24 mouse cellular contexts compared by ENCODE assay signal in the genomic region with DNA sequence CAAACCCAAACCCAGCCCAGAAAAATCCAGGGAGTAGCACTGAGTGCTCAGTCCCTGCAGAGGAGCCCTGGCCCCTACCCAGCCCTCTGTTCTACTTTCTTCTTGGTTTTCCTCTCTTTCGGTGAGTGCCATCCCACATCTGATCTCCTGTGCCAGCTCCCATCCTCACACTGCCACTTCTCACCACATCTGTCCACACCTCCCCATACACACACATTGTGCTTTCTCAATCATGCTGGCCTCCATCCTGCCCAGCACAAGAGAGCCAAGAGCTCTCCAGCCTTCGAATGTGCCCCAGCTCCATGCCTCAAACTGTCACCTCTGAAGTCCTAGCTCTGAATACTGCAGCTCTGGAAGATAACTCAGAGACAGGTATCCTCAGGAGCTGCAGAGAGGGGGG.
DNase-seq lines count a peak whose midpoint lies in the region; ATAC-seq lines count a peak whose summit lies in the region.
"Had no signal": no experiment of that assay in that cellular context is flagged by ENCODE, and none has a peak within 500 bp of the region (broad histone marks: within the 10 kb centered on the region; RNA-seq: fewer than 3 reads in every experiment).

No protein-coding gene starts in this region.

- no peaks in the 10 kb centered on the region for H3K9me3 ChIP-seq in forebrain, embryonic 12.5 days
- no peaks in the 10 kb centered on the region for H3K9me3 ChIP-seq in forebrain, embryonic 10.5 days
- H3K9me3 ChIP-seq in hindbrain, embryonic 13.5 days, result no peaks in the 10 kb centered on the region
- no peaks in the 10 kb centered on the region for H3K9me3 ChIP-seq in hindbrain, embryonic 11.5 days (ENCODE audit: control insufficient read depth, low read length)
- H3K9me3 ChIP-seq in midbrain, embryonic 11.5 days (ENCODE audit: control insufficient read depth, low read length), result no peaks in the 10 kb centered on the region
- no peaks in the 10 kb centered on the region for H3K9me3 ChIP-seq in midbrain, embryonic 15.5 days
- H3K9me3 ChIP-seq: embryonic facial prominence, embryonic 12.5 days; embryonic facial prominence, embryonic 15.5 days; forebrain, embryonic 13.5 days had no signal

- 89% methylated on average over 2 of the region's 2 CpGs for WGBS in forebrain, embryonic 12.5 days
- WGBS in forebrain, embryonic 10.5 days, result 90% methylated on average over 2 of the region's 2 CpGs
- WGBS in hindbrain, embryonic 13.5 days, result 92% methylated on average over 2 of the region's 2 CpGs
- 82% methylated on average over 2 of the region's 2 CpGs for WGBS in hindbrain, embryonic 11.5 days
- 88% methylated on average over 2 of the region's 2 CpGs for WGBS in midbrain, embryonic 11.5 days
- 91% methylated on average over 2 of the region's 2 CpGs for WGBS in midbrain, embryonic 15.5 days

- H3K4me2 ChIP-seq in forebrain, embryonic 12.5 days, result no peak overlapping the region
- no peak overlapping the region for H3K4me2 ChIP-seq in hindbrain, embryonic 13.5 days
- H3K4me2 ChIP-seq in hindbrain, embryonic 11.5 days (replicated peaks; ENCODE audit: low read depth, low read length), result no peak overlapping the region
- H3K4me2 ChIP-seq in midbrain, embryonic 11.5 days, result no peak overlapping the region
- H3K4me2 ChIP-seq in midbrain, embryonic 15.5 days, result no peak overlapping the region
- H3K4me2 ChIP-seq: embryonic facial prominence, embryonic 12.5 days; embryonic facial prominence, embryonic 15.5 days; forebrain, embryonic 13.5 days; heart, embryonic 11.5 days; hindbrain, embryonic 14.5 days had no signal

- H3K9ac ChIP-seq in forebrain, embryonic 12.5 days, result 0 out of 2 replicates have a peak overlapping the region, but pooled peaks have one; percentile 12
- H3K9ac ChIP-seq in hindbrain, embryonic 13.5 days, result no peak overlapping the region
- H3K9ac ChIP-seq in hindbrain, embryonic 11.5 days (ENCODE audit: low read depth, low read length), result no peak overlapping the region
- no peak overlapping the region for H3K9ac ChIP-seq in midbrain, embryonic 11.5 days (ENCODE audit: low read length)
- no peak overlapping the region; the same call in 1 of the 2 replicates for H3K9ac ChIP-seq in midbrain, embryonic 15.5 days
- H3K9ac ChIP-seq: embryonic facial prominence, embryonic 12.5 days; embryonic facial prominence, embryonic 15.5 days; forebrain, embryonic 13.5 days; hindbrain, embryonic 14.5 days had no signal

- H3K27me3 ChIP-seq in forebrain, embryonic 12.5 days, result no peaks in the 10 kb centered on the region
- H3K27me3 ChIP-seq in forebrain, embryonic 10.5 days (ENCODE audit: poor library complexity, severe bottlenecking), result no peaks in the 10 kb centered on the region
- H3K27me3 ChIP-seq in hindbrain, embryonic 13.5 days, result no peaks in the 10 kb centered on the region
- no peaks in the 10 kb centered on the region for H3K27me3 ChIP-seq in hindbrain, embryonic 11.5 days (ENCODE audit: control insufficient read depth, insufficient read depth, low read length)
- H3K27me3 ChIP-seq in midbrain, embryonic 11.5 days (ENCODE audit: control insufficient read depth, insufficient read depth, low read length), result no peaks in the 10 kb centered on the region
- H3K27me3 ChIP-seq in midbrain, embryonic 15.5 days (replicated peaks), result no peaks in the 10 kb centered on the region
- H3K27me3 ChIP-seq: embryonic facial prominence, embryonic 12.5 days; embryonic facial prominence, embryonic 15.5 days; forebrain, embryonic 13.5 days had no signal

- H3K36me3 ChIP-seq in forebrain, embryonic 12.5 days (replicated peaks), result no peaks in the 10 kb centered on the region
- no peaks in the 10 kb centered on the region for H3K36me3 ChIP-seq in forebrain, embryonic 10.5 days (replicated peaks)
- H3K36me3 ChIP-seq in hindbrain, embryonic 13.5 days, result no peaks in the 10 kb centered on the region
- no peaks in the 10 kb centered on the region for H3K36me3 ChIP-seq in hindbrain, embryonic 11.5 days (ENCODE audit: control insufficient read depth, insufficient read depth, low read length)
- H3K36me3 ChIP-seq in midbrain, embryonic 11.5 days (ENCODE audit: control insufficient read depth, insufficient read depth, low read length), result no peaks in the 10 kb centered on the region
- no peaks in the 10 kb centered on the region for H3K36me3 ChIP-seq in midbrain, embryonic 15.5 days (replicated peaks)
- H3K36me3 ChIP-seq: embryonic facial prominence, embryonic 12.5 days; embryonic facial prominence, embryonic 15.5 days had no signal

- no peak for DNase-seq in forebrain, embryonic 10.5 days (ENCODE audit: extremely low spot score, low spot score)
- DNase-seq in hindbrain, embryonic 11.5 days (ENCODE audit: low spot score), result no peak
- peak; percentile 60 for DNase-seq in midbrain, embryonic 11.5 days (ENCODE audit: low spot score, missing footprints)
- peak; percentile 53 for DNase-seq in adipocyte (ENCODE audit: low spot score)
- no peak for DNase-seq in urinary bladder, postnatal 14 days (ENCODE audit: low spot score)
- DNase-seq: adrenal gland, adult 2 months; adrenal gland, postnatal 14 days; cerebellum, adult 11 months; cerebellum, adult 2 months; cerebellum, adult 9-11 months; cerebellum, postnatal 25 days; gastrocnemius, postnatal 10 days; gastrocnemius, postnatal 36 days had no signal

- H3K4me3 ChIP-seq in forebrain, embryonic 12.5 days (replicated peaks), result no peak overlapping the region
- no peak overlapping the region for H3K4me3 ChIP-seq in forebrain, embryonic 10.5 days
- H3K4me3 ChIP-seq in hindbrain, embryonic 13.5 days, result no peak overlapping the region
- no peak overlapping the region for H3K4me3 ChIP-seq in hindbrain, embryonic 11.5 days (ENCODE audit: low read depth, low read length)
- H3K4me3 ChIP-seq in midbrain, embryonic 11.5 days (ENCODE audit: low read depth, low read length), result no peak overlapping the region
- no peak overlapping the region for H3K4me3 ChIP-seq in midbrain, embryonic 15.5 days
- H3K4me3 ChIP-seq: embryonic facial prominence, embryonic 12.5 days; embryonic facial prominence, embryonic 15.5 days; forebrain, embryonic 13.5 days had no signal

- no peak for ATAC-seq in forebrain, embryonic 12.5 days (ENCODE audit: low FRiP score)
- ATAC-seq in hindbrain, embryonic 13.5 days (ENCODE audit: low FRiP score), result no peak
- no peak for ATAC-seq in hindbrain, embryonic 11.5 days (ENCODE audit: low FRiP score)
- no peak for ATAC-seq in midbrain, embryonic 11.5 days (ENCODE audit: low FRiP score)
- no peak for ATAC-seq in midbrain, embryonic 15.5 days (replicated peaks)
- ATAC-seq: forebrain, embryonic 13.5 days; forebrain, embryonic 16.5 days; hindbrain, postnatal 0 days; inflammation-experienced regulatory T-cells, adult 6 months had no signal

- no peak overlapping the region for H3K27ac ChIP-seq in forebrain, embryonic 12.5 days
- no peak overlapping the region for H3K27ac ChIP-seq in forebrain, embryonic 10.5 days
- peak overlapping the region; percentile 15; the same call in 1 of the 2 replicates for H3K27ac ChIP-seq in hindbrain, embryonic 13.5 days
- H3K27ac ChIP-seq in hindbrain, embryonic 11.5 days (ENCODE audit: low read depth, low read length), result no peak overlapping the region
- no peak overlapping the region for H3K27ac ChIP-seq in midbrain, embryonic 11.5 days (ENCODE audit: low read depth, low read length)
- H3K27ac ChIP-seq in midbrain, embryonic 15.5 days, result no peak overlapping the region
- H3K27ac ChIP-seq: embryonic facial prominence, embryonic 12.5 days; embryonic facial prominence, embryonic 15.5 days; forebrain, embryonic 13.5 days; hindbrain, postnatal 0 days had no signal

- peaks cover 23% of the 10 kb centered on the region for H3K4me1 ChIP-seq in forebrain, embryonic 12.5 days
- peaks cover 28% of the 10 kb centered on the region for H3K4me1 ChIP-seq in forebrain, embryonic 10.5 days
- peaks cover 53% of the 10 kb centered on the region for H3K4me1 ChIP-seq in hindbrain, embryonic 13.5 days (replicated peaks)
- H3K4me1 ChIP-seq in hindbrain, embryonic 11.5 days (replicated peaks; ENCODE audit: control insufficient read depth, insufficient read depth, low read length), result no peaks in the 10 kb centered on the region; the same call in 1 of the 2 replicates
- no peaks in the 10 kb centered on the region for H3K4me1 ChIP-seq in midbrain, embryonic 11.5 days (ENCODE audit: control insufficient read depth, insufficient read depth, low read length)
- H3K4me1 ChIP-seq in midbrain, embryonic 15.5 days, result peaks cover 21% of the 10 kb centered on the region
- H3K4me1 ChIP-seq: embryonic facial prominence, embryonic 15.5 days had no signal

Comparison
In these comparisons a context has a peak if more than half of its experiments do, and no peak if none do; other contexts are left out.
1. DNase-seq: peak in midbrain, embryonic 11.5 days (single experiment) and adipocyte (single experiment); none in forebrain, embryonic 10.5 days (single experiment), hindbrain, embryonic 11.5 days (single experiment) and urinary bladder, postnatal 14 days (single experiment).